Mouse (Mus musculus) CD4-positive naive resting alpha-beta T cell, adult 57 days (primary cell): ENCODE data around the gene Ufsp2. TPM values are rescaled to one million over a fixed set of nuclear protein-coding genes. Genes with fewer than 3 reads are reported as not detected.

Experiments
- total RNA-seq: library from RNA; stranded (reverse); gene quantifications from one replicate; pipeline ENCODE4 v1.2.4, GENCODE M21; 2023

Gene Ufsp2
- total RNA-seq, result 13.5 TPM

GRCm38 (mm10) chr8:45975126-45975836 lies at the start of gene Ufsp2, which contains the start of gene 1700029J07Rik:
TSS of gene Ufsp2 (plus strand) at chr8:45975528.
TSS of gene 1700029J07Rik (minus strand) at chr8:45975252.

GRCm38 (mm10) chr8:45934582-45935014 lies 40.7 kb upstream of the Ufsp2 start, which contains the start of gene Ccdc110:
TSS of gene Ccdc110 (plus strand) at chr8:45934619.

GRCm38 (mm10) chr8:45999138-45999783 lies 23.9 kb downstream of the Ufsp2 start, which contains the start of gene Lrp2bp:
TSS of gene Lrp2bp (plus strand) at chr8:45999303.

GRCm38 (mm10) chr8:46005596-46005995 lies 30.3 kb downstream of the Ufsp2 start, which contains the start of gene Ankrd37:
TSS of gene Ankrd37 (minus strand) at chr8:46005707.

Other genes starting within 250 kb of the Ufsp2 start
- gene Pdlim3, start 90.1 kb upstream of the Ufsp2 start, total RNA-seq, result not detected
- gene Ccdc110, start 40.9 kb upstream of the Ufsp2 start, total RNA-seq, result not detected
- 0.86 TPM for gene 1700029J07Rik, start 276 bp upstream of the Ufsp2 start, total RNA-seq
- not detected for gene Lrp2bp, start 23.8 kb downstream of the Ufsp2 start, total RNA-seq
- 6.6 TPM for gene Ankrd37, start 30.2 kb downstream of the Ufsp2 start, total RNA-seq
- 17.0 TPM for gene Cfap97, start 176.2 kb downstream of the Ufsp2 start, total RNA-seq
- 17.4 TPM for gene Snx25, start 176.6 kb downstream of the Ufsp2 start, total RNA-seq
- 51.4 TPM for gene Slc25a4, start 235.8 kb downstream of the Ufsp2 start, total RNA-seq